Mouse (Mus musculus) hindlimb bud, embryonic 11.5 days (tissue): ENCODE data around the gene Sec16b.

Source experiments
- DNase-seq: peaks from one replicate; pipeline ENCODE4 v3.0.0-alpha.2; 2012; ENCODE audit warnings: low read depth, low spot score; ENCODE audit errors: extremely low spot score

The Sec16b gene

DNA sequence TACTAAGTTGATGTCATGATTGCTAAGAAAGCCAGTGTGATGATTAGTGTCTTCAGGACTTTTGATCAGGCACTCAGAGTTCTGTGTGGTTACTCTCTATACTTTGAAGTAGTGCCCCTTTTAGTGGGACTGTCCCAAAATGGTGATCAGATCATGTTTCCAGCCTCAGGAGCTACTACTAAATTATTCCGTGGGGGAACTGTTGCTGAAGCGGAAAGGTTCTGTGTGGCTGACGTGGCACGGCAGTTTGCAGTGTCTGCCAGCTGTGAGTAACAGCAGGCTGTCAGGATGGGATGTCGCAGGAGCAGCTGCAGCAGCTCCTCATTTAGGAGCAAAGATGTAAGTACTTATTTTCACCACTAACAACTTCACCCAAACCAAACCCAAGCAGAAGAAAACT is at the start of gene Sec16b:
Sec16b (plus strand) TSS at position 207 of the 400 bp plus-strand sequence.
- DNase-seq = no peak

DNA sequence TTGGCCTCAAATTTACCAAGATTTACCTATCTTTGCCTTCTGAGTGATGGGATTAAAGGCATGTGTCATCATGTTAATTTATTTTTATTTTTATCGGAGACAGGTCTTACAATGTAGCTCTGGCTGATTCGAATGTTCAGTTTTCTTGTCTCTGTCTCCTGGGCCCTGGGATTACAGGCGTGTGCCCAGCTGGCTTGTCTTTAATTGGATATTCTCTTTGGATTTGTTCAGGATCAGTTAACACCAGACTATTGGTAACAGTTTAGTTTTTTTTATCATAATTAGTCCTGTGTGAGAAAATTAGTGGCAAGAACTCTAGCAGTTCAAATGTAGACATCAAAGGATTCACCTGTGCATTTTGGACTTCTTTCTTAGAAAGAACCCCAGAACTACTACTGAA is 48.7 kb upstream of the Sec16b start:
- DNase-seq = no peak

DNA sequence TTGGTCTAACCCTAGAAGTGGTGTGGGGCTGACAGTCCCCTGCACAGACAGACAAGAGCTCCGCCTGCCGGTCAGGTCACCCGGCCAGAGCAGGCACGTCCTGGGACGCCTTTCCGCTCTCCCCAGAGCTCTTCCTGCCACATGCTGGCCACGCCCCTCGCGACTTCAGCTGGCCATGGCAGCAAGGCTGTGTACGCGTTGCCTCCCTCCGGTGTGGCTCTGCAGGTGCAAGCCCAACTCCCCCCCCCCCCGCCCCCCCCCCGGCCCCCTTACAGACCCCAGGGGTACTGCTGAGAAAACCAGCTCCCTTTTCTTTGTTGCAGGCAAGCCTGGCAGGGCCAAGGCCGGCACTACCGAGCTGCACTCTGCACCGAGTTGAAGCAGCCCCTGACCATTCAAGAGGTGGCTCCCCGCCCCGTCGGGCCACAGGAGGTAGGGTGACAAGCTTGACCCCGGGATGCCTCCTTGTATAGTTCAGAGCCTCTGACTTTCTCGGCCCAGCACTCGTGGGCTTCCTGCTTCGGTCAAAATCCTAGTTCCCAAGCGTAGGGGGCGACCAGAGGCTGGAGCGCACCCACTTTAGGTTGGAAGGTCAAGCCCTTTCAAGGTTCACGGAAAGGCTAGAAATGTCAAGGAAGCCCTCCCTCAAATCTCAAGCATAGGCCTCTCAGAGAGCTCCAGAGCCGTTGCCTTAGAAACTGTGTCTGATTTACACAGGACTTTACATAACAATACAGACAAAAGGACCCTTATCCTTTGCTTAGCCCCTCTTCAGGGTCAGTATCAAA is 47.9 kb upstream of the Sec16b start, which contains the start of gene Cryzl2:
Cryzl2 (plus strand) TSS at position 157 of the 788 bp plus-strand sequence.
- no peak for DNase-seq

DNA sequence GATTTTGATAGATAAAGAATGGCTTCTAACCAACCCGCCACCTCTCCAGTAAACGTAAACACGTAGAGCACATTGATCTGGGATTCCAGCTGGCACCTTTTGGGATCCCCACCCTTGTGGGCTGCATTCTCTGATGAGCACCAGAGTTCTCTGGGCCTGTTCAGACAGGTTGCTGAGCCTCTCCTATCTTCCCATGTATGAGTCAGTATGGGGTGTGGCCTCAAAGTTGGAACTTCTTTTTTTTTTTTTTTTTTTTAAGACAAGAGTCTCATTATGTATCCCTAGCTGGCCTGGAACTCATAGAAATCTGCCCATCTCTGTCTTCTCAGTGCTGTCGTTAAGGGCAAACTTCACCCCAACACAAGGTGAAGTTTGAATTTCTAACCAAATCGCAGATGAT is 46.6 kb upstream of the Sec16b start:
- no peak for DNase-seq

DNA sequence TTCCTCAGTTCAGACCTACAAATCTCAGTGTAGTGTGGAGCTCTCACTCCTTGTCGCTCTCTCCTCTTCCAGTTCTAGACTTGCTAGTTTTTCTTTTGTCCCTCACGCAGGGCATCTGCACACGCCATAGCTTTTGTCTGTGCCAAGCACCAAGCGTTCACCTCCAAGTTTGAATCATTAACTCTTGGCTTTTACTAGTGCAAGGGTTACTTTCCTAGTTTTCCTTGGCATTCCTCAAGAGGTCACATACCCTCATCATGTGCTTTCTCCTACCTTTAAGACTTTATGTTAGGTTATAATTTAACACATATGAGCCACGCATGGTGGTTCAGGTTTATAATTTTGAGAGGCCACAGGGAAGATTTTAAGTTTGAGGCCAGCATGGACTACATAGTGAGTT is 45.3 kb upstream of the Sec16b start:
- no peak for DNase-seq

DNA sequence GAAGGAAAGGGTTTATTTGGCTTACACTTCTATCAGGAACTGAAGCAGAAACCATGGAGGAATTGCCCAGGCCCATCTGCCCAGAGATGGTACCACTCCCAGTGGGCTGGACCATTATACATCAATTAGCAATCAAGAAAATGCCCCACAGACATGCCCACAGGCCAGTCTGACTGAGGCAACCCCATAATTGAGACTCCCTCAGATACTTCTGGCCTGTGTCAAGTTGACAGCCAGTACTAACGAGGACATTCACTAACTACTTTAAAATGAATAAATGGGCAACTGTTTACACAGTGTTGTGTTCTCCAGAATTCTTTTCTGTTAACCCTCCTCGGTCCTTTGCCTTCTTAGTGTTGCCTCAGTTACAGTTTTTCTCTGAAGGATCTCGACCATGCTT is 44.2 kb upstream of the Sec16b start:
- DNase-seq = no peak

DNA sequence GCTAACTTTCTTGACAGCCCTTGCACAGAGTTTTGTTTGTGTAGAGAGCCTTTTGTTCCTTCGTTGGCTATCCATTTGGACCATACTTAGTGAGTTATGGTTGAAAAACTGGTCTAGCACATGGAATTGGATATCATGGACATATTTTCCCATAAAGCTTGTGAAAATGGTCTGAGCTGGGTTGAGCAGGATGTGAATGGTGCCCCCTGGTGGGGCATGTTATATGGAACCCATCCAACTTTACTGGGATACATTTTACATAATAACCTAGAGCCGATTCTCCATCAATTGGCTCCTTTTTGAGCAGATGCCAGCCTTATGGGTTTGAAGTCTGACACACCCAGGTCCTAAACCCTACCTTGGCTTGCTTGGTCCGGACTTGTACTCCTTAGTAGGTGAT is 41.3 kb upstream of the Sec16b start:
- no peak for DNase-seq

DNA sequence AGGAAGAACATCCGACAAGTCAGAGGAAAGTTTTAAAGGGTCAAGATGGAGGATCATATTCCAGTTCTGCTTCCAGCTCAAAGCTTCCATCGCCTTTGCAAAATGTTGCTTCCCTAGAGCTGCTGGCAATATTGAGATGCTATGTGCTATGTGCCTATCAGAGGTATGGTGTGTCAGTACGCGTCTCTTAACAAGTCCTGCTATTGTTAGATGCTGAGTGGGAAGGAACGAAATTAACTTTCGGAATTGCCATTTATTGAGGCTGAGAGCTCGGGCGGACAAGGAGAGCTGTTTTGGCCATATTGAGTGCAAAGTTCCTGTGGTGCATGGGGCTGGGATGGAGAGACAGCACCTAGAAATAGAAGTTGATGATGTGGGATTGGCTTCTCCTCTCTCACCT is 38.7 kb upstream of the Sec16b start:
- no peak for DNase-seq

DNA sequence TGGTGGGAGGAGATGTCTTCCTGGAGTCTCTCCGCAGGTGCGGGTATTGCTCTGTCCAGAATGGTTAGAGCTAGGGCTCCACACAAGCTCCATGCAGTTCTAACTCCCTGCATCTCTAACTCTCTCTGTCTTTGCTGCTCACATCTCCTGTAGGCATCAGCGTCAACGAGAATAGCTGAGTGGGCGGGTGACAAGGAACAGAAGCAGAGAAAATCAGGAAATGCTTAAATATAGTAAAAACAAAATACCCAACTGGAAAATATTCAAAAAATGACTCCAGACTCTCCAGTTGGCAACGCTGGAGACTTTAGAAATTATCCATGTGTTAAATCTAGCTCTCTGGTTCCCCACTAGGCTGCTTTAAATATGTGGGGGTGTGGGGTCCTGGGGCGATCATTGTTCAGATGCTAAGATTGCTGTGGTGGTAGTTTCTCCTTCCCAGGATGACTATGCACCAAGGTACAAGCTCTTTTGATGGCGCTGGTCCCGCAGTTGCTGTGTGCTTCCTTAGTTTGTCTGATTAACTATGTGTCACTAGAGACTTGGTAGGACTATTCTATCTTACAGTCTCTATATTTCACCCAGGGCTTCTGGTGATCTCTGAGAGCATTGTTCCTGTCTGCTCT is 35.7 kb upstream of the Sec16b start:
- no peak for DNase-seq

DNA sequence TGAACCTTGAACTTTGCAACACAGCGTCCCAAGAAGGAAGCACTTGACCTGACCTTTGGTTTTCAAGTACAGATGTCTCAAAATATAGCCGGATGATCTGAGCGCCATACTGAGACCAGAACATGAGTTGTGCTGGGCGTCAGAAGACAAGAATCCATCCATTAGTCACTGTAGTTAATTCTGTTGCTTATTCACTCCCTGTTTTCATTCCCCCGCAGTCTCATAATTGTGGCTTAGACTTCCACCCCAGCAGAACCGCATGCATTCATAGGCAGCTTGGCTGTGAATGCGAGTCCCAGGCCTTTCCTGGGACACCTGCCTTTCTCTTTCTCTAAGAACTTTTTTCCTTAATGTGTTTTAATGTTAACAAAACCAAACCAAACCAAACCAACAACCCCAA is 33.8 kb upstream of the Sec16b start:
- DNase-seq = no peak

DNA sequence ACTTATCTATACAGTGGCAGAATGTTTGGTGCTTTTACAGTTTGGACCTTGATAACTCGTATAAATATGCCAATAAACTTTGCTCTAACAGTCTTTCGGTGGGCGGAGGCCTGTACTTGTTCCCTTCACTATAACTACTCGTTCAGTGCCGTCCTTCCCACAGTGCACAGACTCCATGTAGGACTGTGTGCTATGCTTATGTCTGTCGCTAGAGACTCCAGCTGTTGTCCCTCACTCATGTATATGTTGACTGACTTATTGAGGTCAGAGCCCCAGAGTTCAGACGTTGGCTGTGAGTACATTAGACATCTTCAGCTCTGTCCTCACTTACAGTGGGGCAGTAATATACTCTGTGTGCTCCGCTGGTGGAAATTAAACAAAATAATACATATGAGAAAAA is 31.7 kb upstream of the Sec16b start:
- DNase-seq = no peak

DNA sequence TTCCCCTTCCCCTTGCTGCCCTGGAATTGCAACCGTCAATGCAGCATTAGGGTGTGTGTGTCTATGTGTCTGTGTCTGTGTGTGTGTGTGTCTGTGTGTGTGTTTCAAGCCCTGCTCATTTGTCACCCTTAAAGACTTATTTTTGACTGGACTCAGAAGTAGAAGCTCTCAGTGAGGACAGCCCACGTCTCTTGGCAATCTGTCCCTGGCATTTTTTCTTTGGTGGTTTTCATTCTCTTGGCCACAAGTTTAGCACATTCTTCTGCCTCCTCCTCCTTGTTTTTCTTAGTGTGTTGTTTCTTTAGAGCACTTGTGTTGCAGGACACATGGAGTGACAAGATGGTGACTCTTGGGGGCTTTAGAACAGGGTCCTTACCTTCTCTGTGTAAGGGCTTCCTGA is 30.3 kb upstream of the Sec16b start:
- DNase-seq = no peak

DNA sequence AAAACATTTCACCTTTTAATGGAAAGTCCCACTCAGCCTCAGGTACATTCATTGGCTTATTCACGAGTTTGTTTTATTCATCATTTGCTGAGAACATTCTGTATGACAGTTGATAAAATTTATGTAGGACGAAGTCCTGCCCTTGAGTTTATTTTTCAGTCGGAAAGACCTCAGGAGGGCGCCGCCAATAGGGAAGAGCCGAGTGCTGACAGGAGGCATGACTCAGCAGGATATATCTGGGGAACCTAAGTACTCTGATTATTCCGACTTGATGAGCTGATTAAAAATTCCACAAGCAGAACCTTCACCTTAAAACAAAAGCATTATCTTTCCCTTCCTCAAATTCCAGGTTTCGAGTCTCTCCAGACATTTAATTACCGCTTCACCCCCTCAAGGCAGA is 26.4 kb upstream of the Sec16b start:
- no peak for DNase-seq

DNA sequence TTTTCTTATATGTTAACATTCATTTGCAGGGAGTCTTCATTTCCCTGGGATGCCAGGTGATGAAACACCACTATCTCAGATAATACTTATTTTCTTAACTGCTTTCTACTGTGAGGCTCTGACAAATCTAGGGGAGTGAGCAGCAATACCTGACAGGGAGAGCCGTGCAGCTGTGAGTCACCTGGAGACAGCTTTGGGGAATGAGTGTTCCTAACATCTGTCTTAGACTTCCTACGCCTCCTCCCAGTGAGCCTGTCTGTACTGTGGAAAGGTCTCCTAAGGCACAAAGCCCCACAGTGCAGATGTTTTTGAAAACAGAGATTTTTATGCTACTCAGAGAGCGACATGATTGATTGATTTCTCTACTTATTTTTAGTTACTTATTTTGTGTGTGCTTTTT is 25.6 kb upstream of the Sec16b start:
- no peak for DNase-seq

DNA sequence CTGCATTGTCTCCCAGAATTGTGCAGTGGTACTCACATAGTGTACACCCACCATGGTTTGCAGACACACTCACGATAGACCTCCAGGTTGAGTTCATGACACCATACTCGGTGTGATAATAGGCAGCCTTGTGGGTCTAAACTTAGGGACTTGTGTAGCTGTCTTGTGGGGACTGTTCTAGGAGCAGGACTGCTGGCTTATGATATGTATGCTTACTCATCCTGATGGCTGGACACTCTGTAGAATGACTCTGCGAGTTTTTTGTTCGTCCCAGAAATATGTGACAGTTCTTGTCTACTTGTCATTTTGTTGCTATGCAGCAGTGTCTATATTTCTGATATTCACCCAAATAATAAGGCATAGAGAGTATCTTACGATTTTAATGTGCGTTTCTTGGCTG is 24.9 kb upstream of the Sec16b start:
- DNase-seq = no peak

DNA sequence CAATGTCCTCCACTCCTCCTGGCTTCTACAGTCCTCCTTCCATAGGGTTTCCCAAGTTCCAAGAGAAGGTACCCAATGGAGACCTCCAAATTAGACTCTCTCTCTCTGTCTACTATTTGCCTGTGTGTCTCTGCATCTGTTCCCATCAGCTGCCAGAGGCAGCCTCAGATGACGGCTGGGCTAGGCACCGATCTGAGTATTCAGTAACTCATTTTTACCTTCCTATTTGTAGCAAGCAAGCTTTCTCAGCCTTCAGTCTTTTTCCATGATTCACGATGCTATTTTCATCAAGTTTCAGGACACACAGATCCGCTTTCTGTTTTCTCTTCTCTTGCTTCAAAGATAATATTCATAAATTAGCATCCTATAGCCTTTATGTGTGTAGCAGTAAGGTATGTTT is 22.4 kb upstream of the Sec16b start:
- DNase-seq = no peak

DNA sequence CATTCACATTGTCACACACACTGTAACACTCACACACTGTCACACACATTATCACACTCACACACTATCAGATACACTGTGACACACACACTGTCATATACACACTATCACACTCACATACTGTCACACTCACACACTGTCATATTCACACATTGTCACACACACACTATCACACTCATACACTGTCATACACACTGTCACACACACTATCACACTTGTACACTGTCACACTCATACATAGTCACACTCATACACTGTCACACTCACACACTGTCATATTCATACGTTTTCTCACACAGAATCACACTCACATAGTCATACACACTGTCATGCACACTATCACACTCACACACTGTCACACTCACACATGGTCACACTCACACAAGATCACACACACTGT is 5.9 kb upstream of the Sec16b start:
- no peak for DNase-seq

DNA sequence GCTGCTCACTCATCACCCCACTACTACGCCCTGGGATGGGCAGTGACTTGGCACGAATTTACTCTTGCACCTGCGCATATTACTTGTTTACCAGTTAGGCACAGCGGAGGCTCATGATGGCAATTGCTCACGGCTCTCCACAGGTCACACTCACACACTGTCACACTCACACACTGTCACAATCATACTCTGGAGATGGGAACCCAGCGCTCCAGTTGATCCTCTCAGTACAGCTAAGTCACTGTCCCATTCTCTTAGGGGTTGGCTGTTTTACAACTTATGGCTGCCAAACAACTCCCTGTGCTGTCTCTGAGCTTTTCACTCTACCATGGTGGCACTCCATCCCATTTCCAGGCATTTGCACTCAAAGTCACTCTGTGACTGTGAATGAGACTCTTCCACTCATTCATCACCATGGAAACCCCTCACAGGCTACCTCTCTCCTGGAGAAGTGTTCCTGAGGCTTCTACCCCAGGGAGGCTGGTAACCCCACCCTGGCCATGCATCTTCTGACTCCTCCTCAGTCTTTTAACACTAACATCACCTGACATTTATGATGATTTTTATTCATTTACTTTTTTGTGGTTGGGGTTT is 5.1 kb upstream of the Sec16b start:
- DNase-seq = no peak

DNA sequence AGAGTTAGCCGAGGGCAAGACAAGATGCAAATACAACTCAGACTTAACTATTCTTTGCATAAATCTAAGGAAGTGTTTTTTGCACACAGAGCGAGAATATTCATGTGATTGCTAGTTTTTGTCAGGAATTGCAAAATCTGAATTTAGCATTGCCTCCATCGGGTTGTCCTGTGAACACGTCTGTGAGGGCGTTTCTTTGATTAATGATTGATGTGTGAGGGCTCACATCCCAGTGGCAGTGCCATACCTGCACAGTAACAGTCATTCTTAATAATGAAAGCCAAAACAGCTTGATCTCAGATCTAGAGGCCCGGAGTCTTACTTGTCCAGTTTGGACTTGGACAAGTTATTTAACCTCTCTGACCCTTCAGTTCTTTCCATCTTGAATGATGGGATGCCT is 3.5 kb upstream of the Sec16b start:
- no peak for DNase-seq

DNA sequence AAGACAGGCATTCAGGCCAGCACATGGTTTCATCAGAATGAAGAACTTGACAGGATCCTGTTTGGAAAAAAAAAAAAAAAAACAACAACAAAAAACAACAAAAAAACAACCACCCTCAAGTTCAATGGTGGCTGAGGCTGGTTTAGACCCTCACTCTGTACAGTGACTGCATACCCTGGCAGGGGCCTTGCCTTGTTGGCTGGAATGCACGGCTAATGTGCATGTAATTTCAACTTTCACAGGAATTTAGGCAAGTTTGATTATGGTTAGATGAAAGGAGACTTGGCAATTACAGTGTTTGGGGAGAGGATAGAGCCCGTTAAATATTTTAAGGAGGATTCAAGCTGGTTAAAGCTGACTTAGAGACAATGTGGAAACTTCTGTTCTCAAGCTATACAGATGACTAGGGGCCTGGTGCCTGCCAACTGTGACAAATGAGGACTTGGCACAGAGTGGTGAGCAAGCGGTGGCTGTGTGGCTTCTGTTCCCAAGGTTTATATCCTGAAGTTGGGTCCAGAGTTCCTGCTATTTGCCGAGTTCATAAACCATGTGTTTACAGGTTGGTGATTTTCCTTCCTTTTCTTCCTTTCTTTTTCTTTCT is 567 bp downstream of the Sec16b start:
- DNase-seq = no peak

DNA sequence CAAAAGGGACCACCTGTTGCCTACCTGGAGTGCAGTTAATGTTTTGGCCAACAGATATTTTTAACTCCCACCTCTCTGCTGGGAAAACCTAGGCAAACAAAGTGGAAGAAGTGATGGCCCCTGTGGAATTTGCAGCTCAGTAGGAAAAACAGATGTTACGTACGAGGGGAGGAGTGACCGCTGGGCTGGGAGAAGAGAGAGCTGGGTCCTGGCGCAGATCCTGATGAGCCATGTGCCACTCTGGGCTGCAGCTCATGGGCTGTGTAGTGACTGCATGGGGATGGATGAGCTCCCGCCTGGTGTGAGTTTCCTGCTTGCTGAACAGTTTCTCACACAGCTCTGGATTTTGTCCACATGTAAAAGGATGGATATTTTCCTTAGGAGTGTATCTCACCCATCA is 1.3 kb downstream of the Sec16b start:
- DNase-seq = no peak
